Mouse (Mus musculus) adrenal gland, postnatal 36 days (tissue): ENCODE results near the gene Padi6. TPM values are rescaled to one million over a fixed set of nuclear protein-coding genes. Genes with fewer than 3 reads are reported as not detected.
A peak's percentile ranks its signal among the peaks of the same experiment; 100 is the strongest.

ENCODE experiments used
- DNase-seq, 2 experiments: peaks; one replicate each; pipeline ENCODE4 v3.0.0; 2021; ENCODE audit warnings: mixed read lengths in 1 of 2
- microRNA-seq: library from miRNA; unstranded; fragments of <30 nt; microRNA quantifications from one replicate; pipeline ENCODE4 v1.2.0, GENCODE M21; 2021
- total RNA-seq, 2 experiments: library from RNA; stranded (reverse); gene quantifications; 2 replicates each; pipeline ENCODE4 v1.2.3; 2021

Padi6 gene
- total RNA-seq, 2 experiments from 2014 or later = not detected

DNA sequence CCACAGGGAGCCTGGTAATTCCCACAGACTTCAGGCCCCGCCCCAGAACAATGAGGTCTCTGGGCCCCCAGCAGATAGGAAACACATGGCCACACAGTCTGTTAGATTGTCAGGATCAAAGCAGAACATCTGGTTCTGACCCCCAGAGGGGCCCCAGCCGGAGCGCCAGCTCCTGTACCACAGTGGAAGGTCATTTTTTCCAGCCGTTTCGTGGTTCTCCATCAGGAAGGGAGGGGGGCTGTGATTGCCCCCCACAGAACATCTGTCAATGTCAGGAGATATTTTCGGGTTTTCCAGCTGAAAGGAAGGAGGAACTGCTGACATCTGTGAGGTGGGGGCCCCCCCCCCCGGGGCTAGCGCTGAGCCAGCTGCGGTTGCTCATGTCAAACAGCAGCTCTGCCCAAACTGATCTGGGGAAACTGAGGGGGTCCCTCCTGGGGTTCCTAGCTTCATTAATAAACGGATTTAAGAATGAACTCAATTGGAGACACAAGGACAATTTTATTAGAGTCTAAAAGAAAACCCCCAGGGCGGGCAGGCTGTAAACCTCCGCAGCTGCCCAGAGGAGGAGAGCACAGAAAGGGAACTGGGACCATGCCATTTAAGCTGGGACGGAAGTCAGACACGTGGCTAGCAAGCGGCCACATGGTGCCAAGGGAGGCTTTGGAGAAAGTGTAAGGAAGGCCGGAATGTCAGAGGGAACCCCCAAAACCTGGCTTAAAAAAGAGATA, 58.1 kb downstream of the Padi6 start:
- no peak for DNase-seq

DNA sequence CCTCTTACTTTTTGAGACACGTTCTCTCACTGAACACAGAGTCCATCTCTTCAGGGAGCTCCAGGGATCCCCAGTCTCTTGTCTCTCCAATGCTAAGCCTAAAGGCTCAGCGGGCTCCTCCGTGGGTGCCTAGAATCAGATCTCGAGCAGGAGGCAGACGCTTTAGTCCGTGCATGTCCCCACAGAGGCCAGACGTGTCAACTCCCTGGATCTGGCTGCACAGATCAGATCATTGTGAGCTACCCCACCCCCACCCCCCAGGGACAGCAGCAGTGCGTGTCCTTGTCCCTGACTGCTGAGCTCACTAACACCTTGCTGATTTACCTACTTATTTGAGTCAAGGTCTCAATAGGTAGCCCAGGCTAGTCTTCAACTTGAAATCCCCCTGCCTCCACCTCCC, 58.8 kb downstream of the Padi6 start:
- no peak for DNase-seq

DNA sequence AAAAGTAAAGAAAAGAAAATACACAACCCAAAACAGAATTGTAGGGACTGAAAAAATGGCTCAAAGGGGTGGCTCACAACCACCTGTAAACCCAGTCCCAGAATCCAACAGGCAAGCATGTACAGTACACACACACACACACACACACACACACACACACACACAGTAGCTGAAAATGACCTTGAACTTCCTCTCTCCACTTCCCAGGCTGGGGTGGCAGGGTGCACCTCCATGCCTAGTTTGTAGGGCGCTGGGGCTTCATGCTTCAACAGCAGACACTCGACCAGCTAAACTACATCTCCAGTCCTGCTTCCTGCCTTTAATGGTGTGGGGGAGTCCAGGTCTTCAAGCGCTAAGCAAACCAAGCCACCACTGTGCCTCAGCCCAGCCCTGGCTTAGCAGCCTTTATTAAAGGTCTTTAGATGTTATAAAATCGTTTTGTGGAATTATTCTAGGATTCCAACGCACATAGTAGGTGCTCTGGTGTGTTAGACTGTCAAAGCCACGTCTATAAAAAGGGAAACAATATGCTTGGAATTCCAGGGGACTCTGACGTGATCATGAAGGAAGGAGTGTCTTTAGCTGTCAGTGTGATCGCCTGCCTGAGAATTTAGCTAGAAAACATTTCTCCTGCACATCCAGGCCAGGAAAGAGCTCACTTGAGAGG, 61.6 kb downstream of the Padi6 start:
- no peak for DNase-seq

DNA sequence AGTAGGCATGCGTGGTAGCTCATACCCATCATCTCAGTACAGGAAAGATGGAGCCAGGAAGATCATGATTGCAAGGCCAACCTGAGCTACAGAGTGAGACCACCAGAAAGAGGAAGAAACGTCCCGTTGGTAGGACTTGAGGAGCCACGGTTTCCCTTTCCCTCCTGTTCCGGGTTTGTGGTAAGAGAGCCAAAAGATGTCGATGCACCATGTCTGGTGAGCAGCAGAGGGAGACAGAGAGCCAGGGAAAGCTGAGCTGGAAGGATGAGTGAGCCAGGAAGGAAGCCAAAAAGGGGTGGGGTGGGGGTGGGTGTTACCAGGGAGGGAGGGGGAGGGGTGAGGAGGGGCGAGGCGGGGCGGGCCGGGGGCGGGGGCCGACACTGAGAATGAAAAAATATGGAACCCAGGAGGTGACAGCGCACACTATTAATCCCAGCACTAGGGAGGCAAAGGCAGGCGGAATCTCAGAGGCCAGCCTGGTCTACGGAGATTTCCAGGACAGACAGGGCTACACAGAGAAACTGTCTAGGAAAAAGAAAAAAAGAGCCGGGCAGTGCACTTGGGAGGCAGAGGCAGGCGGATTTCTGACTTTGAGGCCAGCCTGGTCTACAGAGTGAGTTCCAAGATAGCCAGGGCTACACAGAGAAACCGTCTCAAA, 62.6 kb downstream of the Padi6 start:
- peak; percentile 73 to 87 for DNase-seq

DNA sequence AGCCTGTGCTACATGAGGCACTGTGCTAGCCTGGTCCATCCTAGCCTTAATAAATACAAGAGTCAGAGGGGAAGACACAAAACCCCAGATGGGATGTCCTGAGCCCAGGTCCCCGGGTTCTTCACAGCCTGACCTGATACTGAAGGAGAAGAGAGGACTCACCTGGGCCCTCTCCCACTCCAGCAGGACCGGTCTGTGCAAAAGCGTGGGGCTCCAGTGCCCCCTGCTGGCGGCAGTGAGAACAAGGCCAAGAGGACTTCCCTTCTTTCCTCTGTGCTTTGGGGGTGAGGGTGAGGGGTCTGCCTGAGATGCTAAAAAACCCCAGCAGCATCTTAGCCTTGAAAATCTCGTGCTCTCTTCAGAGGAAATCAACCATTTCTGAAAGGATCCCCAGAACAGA, 63.4 kb downstream of the Padi6 start:
- peak in 1 of 2 experiments; percentile 48 for DNase-seq

Small RNA genes lying within 50 kb of the gene (microRNA-seq; reads per million reads assigned to microRNA genes)
- gene Gm23045 (not detected), gene Gm25951 (not detected)

Other genes starting within 250 kb of the Padi6 start
- 10 to 100 TPM; 11.9 to 17.7 TPM for gene Arhgef10l, start 76.6 kb downstream of the Padi6 start, total RNA-seq
- 10 to 100 TPM; 63.3 to 85.8 TPM for gene Rcc2, start 42.1 kb downstream of the Padi6 start, total RNA-seq
- gene Padi4, start 31.6 kb upstream of the Padi6 start, total RNA-seq = under 1 TPM; 0.23 to 0.63 TPM
- gene Padi3, start 68.0 kb upstream of the Padi6 start, total RNA-seq = not detected
- not detected for gene Padi1, start 103.1 kb upstream of the Padi6 start, total RNA-seq
- gene Padi2, start 163.7 kb upstream of the Padi6 start, total RNA-seq = 10 to 100 TPM in 1 of 2 experiments, under 1 TPM in 1; 0.76 to 10.4 TPM
- 100 to 1,000 TPM; 418 to 498 TPM for gene Sdhb, start 218.6 kb upstream of the Padi6 start, total RNA-seq
- gene Atp13a2, start 244.2 kb upstream of the Padi6 start, total RNA-seq = 10 to 100 TPM; 33.3 to 34.2 TPM